Mouse (Mus musculus) heart, embryonic 14.5 days (tissue): Measurements from ENCODE around the gene Rpgrip1l. TPM values are rescaled to one million over a fixed set of nuclear protein-coding genes. Genes with fewer than 3 reads are reported as not detected.

Source experiments
- ATAC-seq: fragments of 200-750 bp; cut with Nextera tagmentation; 2 replicates; pipeline ENCODE4 v1.8.0; 2017; ENCODE audit warnings: low read depth, moderate TSS enrichment; ENCODE audit not compliant: insufficient number of reproducible peaks, insufficient read depth, low FRiP score
- H3K27ac ChIP-seq, 2 experiments: fragments of 200-500 bp in 1 of 2; fragments of 300-500 bp in 1 of 2; sonication (generic) in 1 of 2; replicated peaks in 1 of 2; 2 replicates each; pipeline ENCODE4 v1.5.1; 2012 to 2014; ENCODE audit warnings: low read depth in 2 of 2, low read length in 2 of 2, control low read depth in 1 of 2, mild to moderate bottlenecking in 1 of 2, mixed read lengths in 1 of 2; ENCODE audit not compliant: control insufficient read depth in 1 of 2, insufficient read depth in 1 of 2
- H3K27me3 ChIP-seq: fragments of 300-500 bp; sonication (generic); 2 replicates; pipeline ENCODE4 v1.6.1; 2014; ENCODE audit warnings: mild to moderate bottlenecking, low read length, control low read depth; ENCODE audit not compliant: control insufficient read depth, insufficient read depth
- H3K36me3 ChIP-seq: fragments of 300-500 bp; sonication (generic); 2 replicates; pipeline ENCODE4 v1.6.1; 2014; ENCODE audit warnings: mild to moderate bottlenecking, control low read depth, low read length, mixed read lengths; ENCODE audit not compliant: control insufficient read depth, insufficient read depth
- H3K4me1 ChIP-seq, 2 experiments: fragments of 200-500 bp in 1 of 2; fragments of 300-500 bp in 1 of 2; sonication (generic) in 1 of 2; 2 replicates each; pipeline ENCODE4 v1.6.1; 2012 to 2014; ENCODE audit warnings: low read length in 2 of 2, control low read depth in 1 of 2, mixed read lengths in 1 of 2; ENCODE audit not compliant: control insufficient read depth in 2 of 2, insufficient read depth in 2 of 2
- H3K4me2 ChIP-seq: fragments of 300-500 bp; sonication (generic); 2 replicates; pipeline ENCODE4 v1.6.1; 2014; ENCODE audit warnings: mild to moderate bottlenecking, low read length
- H3K4me3 ChIP-seq, 2 experiments: fragments of 200-500 bp in 1 of 2; fragments of 300-500 bp in 1 of 2; sonication (generic) in 1 of 2; 2 replicates each; pipeline ENCODE4 v1.5.1; 2012 to 2014; ENCODE audit warnings: low read length in 2 of 2, mild to moderate bottlenecking in 2 of 2, control low read depth in 1 of 2, low read depth in 1 of 2, moderate library complexity in 1 of 2; ENCODE audit not compliant: control insufficient read depth in 1 of 2, insufficient read depth in 1 of 2
- H3K9ac ChIP-seq: fragments of 300-500 bp; sonication (generic); 2 replicates; pipeline ENCODE4 v1.6.1; 2014; ENCODE audit warnings: mild to moderate bottlenecking, low read length
- H3K9me3 ChIP-seq: fragments of 300-500 bp; sonication (generic); 2 replicates; pipeline ENCODE4 v1.6.1; 2016; ENCODE audit warnings: low read length, control low read depth; ENCODE audit not compliant: control insufficient read depth
- WGBS: fragments of 180-500 bp; shearing (Covaris S2); extraction: QIAGEN DNeasy Blood & Tissue Kit; methylation state at CpG from one replicate; pipeline ENCODE4 v1.1.7; 2014; 5-methylcytosine and 5-hydroxymethylcytosine counted together
- polyA plus RNA-seq: library from polyadenylated mRNA; unstranded; fragments of >200 nt; fragmentation: Nextera tagmentation; extraction: Ambion mirVana; gene quantifications from 2 replicates; pipeline ENCODE4 v1.2.1, GENCODE M21; 2014

Rpgrip1l gene
- polyA plus RNA-seq, 1 experiment from 2014 or later = 9.9 TPM

DNA sequence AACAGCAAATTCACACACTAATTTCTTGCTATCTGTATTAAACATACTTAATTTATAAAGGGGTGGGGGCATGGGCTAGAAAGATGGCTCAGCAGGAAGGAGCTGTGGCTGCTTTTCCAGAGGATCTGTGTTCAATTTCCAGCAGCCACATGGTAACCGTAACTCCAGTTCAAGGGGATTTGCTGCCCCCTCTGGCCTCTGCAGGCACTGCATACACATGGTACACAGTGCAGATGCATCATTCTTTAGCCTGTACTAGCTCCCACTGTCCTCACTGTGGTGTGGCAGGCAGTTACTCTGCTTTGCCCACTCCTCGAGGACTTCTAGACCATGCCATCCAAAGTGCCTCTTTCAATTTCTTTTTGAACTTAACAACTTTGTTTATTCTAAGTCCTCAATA, 36.7 kb downstream of the Rpgrip1l start:
- Histone ChIP-seq H3K9me3 (peaks cover 5% of the 10 kb centered on the region; the same call in 1 of the 2 replicates), H3K4me2 (no peak overlapping the region), H3K4me1 (no peaks in the 10 kb centered on the region), H3K9ac (no peak overlapping the region), H3K27ac (no peak overlapping the region), H3K4me3 (no peak overlapping the region), H3K36me3 (peaks cover 7% of the 10 kb centered on the region; the same call in 1 of the 2 replicates), H3K27me3 (no peaks in the 10 kb centered on the region)
- ATAC-seq = no peak
- WGBS = 92% methylated on average over 2 of the region's 2 CpGs

DNA sequence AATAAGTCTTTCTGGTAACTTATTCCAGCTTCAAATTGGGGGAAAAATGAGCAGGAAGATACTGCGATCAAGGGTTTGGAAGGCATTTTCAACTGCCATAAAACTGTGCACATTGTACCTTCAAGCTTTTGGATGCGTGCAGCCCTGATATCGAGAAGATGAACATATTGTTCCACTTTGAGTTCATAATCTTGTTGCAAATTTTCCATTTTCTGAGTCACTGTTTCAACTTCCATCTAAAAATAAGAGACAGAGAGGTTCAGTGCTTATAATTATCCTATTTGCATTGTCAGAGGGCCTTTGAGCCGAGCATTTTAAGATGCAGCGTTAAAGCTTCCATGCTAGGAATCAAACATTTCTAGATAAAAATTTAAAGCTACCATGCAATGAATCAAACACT, 39.6 kb downstream of the Rpgrip1l start:
- WGBS = 92% methylated on average over 5 of the region's 5 CpGs
- Histone ChIP-seq H3K4me1 (no peaks in the 10 kb centered on the region; a peak in 1 of 4 replicates), H3K9me3 (peaks cover 5% of the 10 kb centered on the region; the same call in 1 of the 2 replicates), H3K4me3 (no peak overlapping the region), H3K27me3 (no peaks in the 10 kb centered on the region), H3K9ac (no peak overlapping the region), H3K27ac (no peak overlapping the region), H3K36me3 (peaks cover 7% of the 10 kb centered on the region; the same call in 1 of the 2 replicates), H3K4me2 (no peak overlapping the region)
- ATAC-seq = no peak

DNA sequence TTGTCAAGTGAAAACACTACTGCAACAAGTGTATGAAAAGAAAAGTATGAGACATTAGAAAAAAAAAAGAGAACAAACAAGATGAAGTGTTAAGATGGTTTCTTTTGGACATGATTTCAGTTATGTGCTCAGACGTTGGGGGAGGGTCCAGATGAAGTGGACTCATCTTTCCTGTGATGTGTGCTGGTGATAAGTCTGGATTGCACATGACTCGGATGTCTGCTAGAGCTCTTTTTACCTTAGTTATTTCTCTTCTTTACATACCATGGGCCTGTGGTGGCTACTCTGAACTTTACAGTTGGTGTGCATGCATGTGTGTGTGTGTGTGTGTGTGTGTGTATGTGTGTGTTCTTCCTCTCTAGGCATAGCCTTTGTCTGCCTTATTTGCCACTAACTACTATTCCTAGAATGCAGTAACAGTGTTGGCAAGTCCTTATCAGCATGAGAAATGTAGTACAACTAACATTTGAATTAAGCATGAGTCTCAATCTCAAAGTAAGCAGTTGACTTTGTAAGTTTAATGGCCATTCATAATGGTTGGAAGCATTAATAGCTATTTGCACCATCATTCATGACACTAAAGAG, 43.6 kb downstream of the Rpgrip1l start:
- no peak overlapping the region for H3K27ac ChIP-seq
- no peak overlapping the region for H3K9ac ChIP-seq
- no peaks in the 10 kb centered on the region for H3K27me3 ChIP-seq
- no peaks in the 10 kb centered on the region; a peak in 1 of 4 replicates for H3K4me1 ChIP-seq
- no peak overlapping the region for H3K4me3 ChIP-seq
- peaks cover 3% of the 10 kb centered on the region; the same call in 1 of the 2 replicates for H3K36me3 ChIP-seq
- no peak for ATAC-seq
- no peaks in the 10 kb centered on the region for H3K9me3 ChIP-seq
- 68% methylated on average over 2 of the region's 2 CpGs for WGBS
- no peak overlapping the region for H3K4me2 ChIP-seq

DNA sequence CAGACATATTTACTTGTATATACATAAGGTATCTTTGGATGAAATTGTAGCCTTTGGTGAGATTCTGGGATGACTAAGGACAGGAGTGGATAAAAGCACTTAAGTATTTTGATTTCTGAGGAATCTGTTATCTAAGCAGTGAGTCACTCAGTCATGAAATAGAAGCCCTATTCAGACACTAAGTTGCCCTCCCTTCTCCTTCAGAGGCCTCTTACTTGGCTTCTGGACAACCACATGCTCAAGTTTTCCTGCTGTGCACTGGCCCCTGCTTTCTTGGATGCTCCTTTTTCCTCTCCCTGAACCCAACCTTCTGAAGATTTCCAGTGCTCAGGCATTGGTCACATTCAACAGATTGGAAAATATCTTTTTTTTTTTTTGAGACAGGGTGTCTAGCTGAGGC, 48.5 kb downstream of the Rpgrip1l start:
- ATAC-seq = no peak
- H3K36me3 ChIP-seq = no peaks in the 10 kb centered on the region
- H3K4me3 ChIP-seq = no peak overlapping the region
- no peaks in the 10 kb centered on the region for H3K27me3 ChIP-seq
- no peak overlapping the region for H3K4me2 ChIP-seq
- no peak overlapping the region for H3K27ac ChIP-seq
- no peak overlapping the region for H3K9ac ChIP-seq
- no peaks in the 10 kb centered on the region for H3K9me3 ChIP-seq
- H3K4me1 ChIP-seq = no peaks in the 10 kb centered on the region

DNA sequence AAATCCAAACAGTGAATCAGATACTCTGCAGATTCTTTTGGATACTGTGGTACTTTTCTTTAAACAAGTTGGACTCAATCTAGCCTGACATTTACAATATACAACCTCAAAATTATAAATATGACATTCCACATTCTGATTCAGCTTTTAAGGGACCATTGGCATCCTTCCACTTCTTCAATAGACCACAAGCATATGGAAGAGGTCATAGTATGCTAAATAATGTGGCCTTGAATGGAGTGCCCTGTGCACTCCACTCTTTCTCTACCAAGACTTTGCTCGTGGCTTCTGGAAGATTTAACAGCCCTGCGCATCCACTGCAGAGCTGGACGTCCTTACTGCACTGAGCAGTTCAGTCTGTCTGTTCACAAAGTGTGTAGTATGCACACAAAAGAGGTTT, 49.1 kb downstream of the Rpgrip1l start:
- no peak overlapping the region for H3K4me2 ChIP-seq
- WGBS = 77% methylated on average over 3 of the region's 3 CpGs
- H3K4me3 ChIP-seq = no peak overlapping the region
- no peaks in the 10 kb centered on the region for H3K4me1 ChIP-seq
- no peaks in the 10 kb centered on the region for H3K9me3 ChIP-seq
- H3K27me3 ChIP-seq = no peaks in the 10 kb centered on the region
- ATAC-seq = no peak
- H3K36me3 ChIP-seq = no peaks in the 10 kb centered on the region
- H3K9ac ChIP-seq = no peak overlapping the region
- no peak overlapping the region for H3K27ac ChIP-seq

DNA sequence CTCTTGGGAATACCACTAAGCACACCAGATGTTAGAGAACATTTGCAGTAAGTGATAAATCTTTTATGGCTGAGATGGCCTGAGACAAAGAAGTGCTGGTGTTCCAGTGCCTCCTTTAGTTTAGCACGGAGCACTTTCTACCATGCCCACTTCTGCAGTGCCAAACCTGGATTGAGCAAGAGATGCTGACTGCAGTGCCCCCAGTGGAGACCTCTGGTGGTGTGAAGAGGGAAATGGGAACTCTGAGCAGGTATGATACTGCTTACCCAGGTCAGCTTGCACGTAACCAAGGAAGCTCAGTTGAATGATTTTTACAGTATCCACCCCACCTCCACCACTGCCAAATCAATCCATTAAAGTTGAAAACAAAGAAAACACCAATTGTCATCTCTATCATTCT, 51.5 kb downstream of the Rpgrip1l start:
- Histone ChIP-seq H3K36me3 (no peaks in the 10 kb centered on the region), H3K4me3 (no peak overlapping the region), H3K9ac (no peak overlapping the region), H3K27me3 (no peaks in the 10 kb centered on the region), H3K27ac (no peak overlapping the region), H3K9me3 (no peaks in the 10 kb centered on the region), H3K4me1 (no peaks in the 10 kb centered on the region), H3K4me2 (no peak overlapping the region)
- no peak for ATAC-seq
- 82% methylated on average over 2 of the region's 2 CpGs for WGBS

DNA sequence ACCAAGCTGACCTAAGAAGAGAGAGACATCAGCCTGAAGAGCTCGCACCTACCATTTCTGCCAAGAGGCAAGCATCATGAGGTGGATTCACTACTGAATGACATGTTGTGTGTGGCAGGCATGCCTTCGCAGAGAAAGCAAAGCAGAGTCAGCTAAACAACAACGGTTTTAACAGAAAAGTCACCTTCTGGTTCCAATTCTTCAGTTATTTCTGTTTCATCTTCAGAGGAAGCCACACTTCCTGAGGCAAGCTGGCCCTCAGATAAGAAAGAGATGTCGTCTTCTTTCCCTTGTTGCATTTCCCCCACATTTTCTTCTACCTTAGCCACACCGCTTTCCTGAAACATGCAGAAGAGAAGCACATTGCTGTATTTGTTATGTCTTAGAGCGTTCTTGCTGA, 62.1 kb downstream of the Rpgrip1l start:
- Histone ChIP-seq H3K9ac (no peak overlapping the region), H3K36me3 (0 out of 2 replicates have a peak, but pooled peaks cover 8% of the 10 kb centered on the region), H3K27me3 (no peaks in the 10 kb centered on the region), H3K4me2 (no peak overlapping the region), H3K9me3 (no peaks in the 10 kb centered on the region), H3K4me1 (no peaks in the 10 kb centered on the region), H3K4me3 (no peak overlapping the region), H3K27ac (no peak overlapping the region)
- WGBS = 77% methylated on average over 6 of the region's 6 CpGs
- no peak for ATAC-seq
